Mouse (Mus musculus) neural tube, embryonic 15.5 days (tissue): ENCODE measurements around the gene Mphosph9. TPM values are rescaled to one million over a fixed set of nuclear protein-coding genes. Genes with fewer than 3 reads are reported as not detected.

Experiments
- ATAC-seq: fragments of 200-750 bp; cut with Nextera tagmentation; 2 replicates; pipeline ENCODE4 v1.8.0; 2017; ENCODE audit warnings: mild to moderate bottlenecking, moderate TSS enrichment, moderate library complexity; ENCODE audit not compliant: low FRiP score
- H3K27ac ChIP-seq: fragments of 300-500 bp; sonication (generic); replicated peaks from 2 replicates; pipeline ENCODE4 v1.5.1; 2015; ENCODE audit warnings: mild to moderate bottlenecking, inconsistent platforms
- H3K27me3 ChIP-seq: fragments of 300-500 bp; sonication (generic); replicated peaks from 2 replicates; pipeline ENCODE4 v1.6.1; 2015; ENCODE audit warnings: inconsistent platforms
- H3K36me3 ChIP-seq: fragments of 300-500 bp; sonication (generic); 2 replicates; pipeline ENCODE4 v1.6.1; 2015; ENCODE audit warnings: inconsistent platforms
- H3K4me1 ChIP-seq: fragments of 300-500 bp; sonication (generic); 2 replicates; pipeline ENCODE4 v1.6.1; 2015; ENCODE audit warnings: inconsistent platforms
- H3K4me2 ChIP-seq: fragments of 300-500 bp; sonication (generic); 2 replicates; pipeline ENCODE4 v1.6.1; 2015; ENCODE audit warnings: inconsistent platforms, mild to moderate bottlenecking, moderate library complexity
- H3K4me3 ChIP-seq: fragments of 300-500 bp; sonication (generic); replicated peaks from 2 replicates; pipeline ENCODE4 v1.5.1; 2015; ENCODE audit warnings: mild to moderate bottlenecking, inconsistent platforms
- H3K9ac ChIP-seq: fragments of 300-500 bp; sonication (generic); replicated peaks from 2 replicates; pipeline ENCODE4 v1.6.1; 2015; ENCODE audit warnings: mild to moderate bottlenecking, inconsistent platforms
- H3K9me3 ChIP-seq: fragments of 300-500 bp; sonication (generic); replicated peaks from 2 replicates; pipeline ENCODE4 v1.6.1; 2016; ENCODE audit warnings: inconsistent platforms
- WGBS: fragments of 180-500 bp; shearing (Covaris S2); methylation state at CpG from one replicate; pipeline ENCODE4 v1.1.7; 2015; ENCODE audit warnings: mixed read lengths; 5-methylcytosine and 5-hydroxymethylcytosine counted together
- polyA plus RNA-seq: library from polyadenylated mRNA; unstranded; fragments of >200 nt; fragmentation: Nextera tagmentation; extraction: Ambion mirVana; gene quantifications from 2 replicates; pipeline ENCODE4 v1.2.1, GENCODE M21; 2015

Mphosph9 gene
- polyA plus RNA-seq, 1 experiment from 2014 or later: 10.7 TPM

DNA sequence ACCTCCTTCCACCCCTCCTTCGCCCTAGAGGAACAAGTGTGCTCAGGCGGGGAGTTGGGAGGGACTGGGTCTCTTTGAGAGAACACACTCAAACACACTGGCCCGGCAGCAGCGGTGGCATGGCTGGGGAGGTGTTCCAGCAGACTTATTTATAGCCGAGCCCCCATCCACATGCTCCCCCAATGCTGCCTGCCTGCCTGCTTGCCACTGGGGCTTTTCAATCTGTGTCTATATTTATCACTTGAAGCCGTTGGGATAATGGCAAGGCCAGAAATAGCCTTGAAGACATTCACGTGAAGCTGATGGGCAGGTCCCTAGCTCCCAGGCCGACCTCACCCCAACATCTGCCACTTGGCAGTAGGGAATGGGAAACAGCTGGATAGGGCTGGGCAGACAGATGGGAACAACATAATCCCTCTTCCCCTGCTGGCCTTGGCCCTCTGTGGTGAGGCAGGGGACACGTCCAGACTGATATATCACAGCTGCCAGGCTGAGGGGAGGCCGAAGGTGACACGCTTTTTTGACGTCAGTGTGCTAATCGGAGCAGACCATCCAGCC, 121.2 kb downstream of the Mphosph9 start:
- H3K36me3 ChIP-seq: no peaks in the 10 kb centered on the region
- H3K9ac ChIP-seq: no peak overlapping the region
- H3K4me1 ChIP-seq: peaks cover 49% of the 10 kb centered on the region
- no peak for ATAC-seq
- H3K4me3 ChIP-seq: no peak overlapping the region
- H3K27me3 ChIP-seq: no peaks in the 10 kb centered on the region
- no peak overlapping the region for H3K4me2 ChIP-seq
- WGBS: 43% methylated on average over 13 of the region's 13 CpGs
- no peaks in the 10 kb centered on the region for H3K9me3 ChIP-seq
- H3K27ac ChIP-seq: peak overlapping the region; percentile 4; the same call in 1 of the 2 replicates

DNA sequence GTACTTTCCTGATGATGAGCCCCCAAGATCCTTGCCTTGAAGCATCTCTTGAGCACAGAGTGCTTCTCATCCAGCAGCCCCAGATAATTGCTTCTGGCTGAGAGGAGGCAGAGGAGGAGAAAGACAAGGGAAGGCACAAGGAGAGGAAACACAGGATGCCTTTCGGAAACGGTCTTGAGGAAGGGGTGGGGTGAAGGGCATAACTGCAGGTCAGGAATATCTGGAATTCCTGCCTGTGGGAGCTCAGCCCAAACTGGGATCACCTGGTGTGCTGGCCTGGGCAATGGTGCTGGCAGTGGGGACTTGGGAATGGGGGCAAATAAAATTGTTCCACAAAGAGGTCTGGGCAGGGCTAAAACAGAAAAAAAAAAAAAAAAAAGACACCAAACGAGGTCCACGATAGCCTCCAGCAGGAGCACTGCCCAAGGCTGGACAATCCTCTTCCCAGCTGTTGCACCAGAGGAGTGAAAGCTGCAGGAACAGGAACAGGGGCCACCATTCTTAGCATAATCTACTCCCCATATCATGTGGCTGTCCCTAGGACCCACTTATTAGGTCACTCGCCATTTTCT, 121.9 kb downstream of the Mphosph9 start:
- no peaks in the 10 kb centered on the region for H3K9me3 ChIP-seq
- H3K9ac ChIP-seq: no peak overlapping the region
- H3K36me3 ChIP-seq: no peaks in the 10 kb centered on the region
- ATAC-seq: no peak
- WGBS: 51% methylated on average over 5 of the region's 5 CpGs
- no peak overlapping the region; the same call in 1 of the 2 replicates for H3K27ac ChIP-seq
- H3K4me1 ChIP-seq: peaks cover 45% of the 10 kb centered on the region
- no peak overlapping the region for H3K4me3 ChIP-seq
- no peak overlapping the region for H3K4me2 ChIP-seq
- no peaks in the 10 kb centered on the region for H3K27me3 ChIP-seq

DNA sequence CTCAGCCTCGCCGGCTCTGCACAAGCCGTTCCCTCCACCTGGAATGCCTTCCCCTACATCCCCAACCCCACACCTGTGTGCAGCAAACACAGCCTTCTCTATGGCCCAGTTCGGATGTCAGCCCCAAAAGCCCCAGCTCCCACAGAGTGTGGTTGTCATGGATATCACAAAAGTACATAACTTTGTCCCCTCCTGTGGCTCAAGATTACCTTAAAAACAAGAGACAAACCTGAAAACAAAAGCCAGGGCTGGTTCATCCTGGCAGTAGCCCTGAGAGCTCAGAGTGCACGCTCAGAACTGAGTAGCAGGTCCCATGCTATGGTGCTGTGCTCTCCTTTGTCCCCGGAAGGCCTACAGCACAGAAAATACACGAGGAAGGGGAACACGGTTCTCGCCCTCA, 122.6 kb downstream of the Mphosph9 start:
- Histone ChIP-seq H3K4me2 (no peak overlapping the region), H3K9me3 (no peaks in the 10 kb centered on the region), H3K27ac (no peak overlapping the region), H3K4me3 (no peak overlapping the region), H3K36me3 (no peaks in the 10 kb centered on the region), H3K27me3 (no peaks in the 10 kb centered on the region), H3K4me1 (peaks cover 45% of the 10 kb centered on the region), H3K9ac (no peak overlapping the region)
- 77% methylated on average over 9 of the region's 9 CpGs for WGBS
- ATAC-seq: no peak

DNA sequence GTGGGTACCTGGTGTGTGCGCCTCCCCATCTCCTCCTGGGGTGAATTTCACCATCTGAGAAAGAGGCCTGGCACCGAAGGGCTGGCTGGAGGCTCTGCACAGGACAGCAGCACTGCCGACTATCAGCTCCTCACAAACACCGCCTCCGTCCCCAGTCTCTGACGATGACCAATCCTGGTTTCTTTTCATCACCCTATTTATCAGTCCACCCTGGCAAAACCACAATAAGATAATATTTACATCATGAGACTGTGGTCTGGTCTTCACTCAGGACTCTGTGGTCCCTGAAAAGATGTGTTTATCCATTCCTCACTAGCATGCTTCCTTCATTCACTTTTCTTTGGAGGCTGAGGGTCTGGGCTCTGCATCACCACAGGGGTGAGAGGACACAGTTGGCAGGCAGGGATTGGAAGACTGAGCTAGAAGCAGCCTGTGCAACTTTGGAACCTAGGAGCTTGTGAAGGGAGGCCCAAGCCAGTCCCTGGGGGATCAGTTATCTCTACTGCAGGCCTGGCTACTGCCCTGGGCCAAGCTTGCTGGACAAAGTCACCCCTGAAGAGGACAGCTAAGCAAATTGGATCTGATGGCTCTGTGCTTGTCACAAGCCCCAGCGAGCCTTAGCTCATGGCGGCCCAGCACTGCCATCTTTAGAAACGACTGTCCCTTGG, 123.5 kb downstream of the Mphosph9 start:
- H3K27me3 ChIP-seq: no peaks in the 10 kb centered on the region
- no peak for ATAC-seq
- H3K4me1 ChIP-seq: peaks cover 37% of the 10 kb centered on the region
- H3K4me2 ChIP-seq: no peak overlapping the region
- WGBS: 91% methylated on average over 9 of the region's 9 CpGs
- H3K9me3 ChIP-seq: no peaks in the 10 kb centered on the region
- H3K9ac ChIP-seq: no peak overlapping the region
- no peaks in the 10 kb centered on the region for H3K36me3 ChIP-seq
- no peak overlapping the region for H3K4me3 ChIP-seq
- H3K27ac ChIP-seq: no peak overlapping the region

DNA sequence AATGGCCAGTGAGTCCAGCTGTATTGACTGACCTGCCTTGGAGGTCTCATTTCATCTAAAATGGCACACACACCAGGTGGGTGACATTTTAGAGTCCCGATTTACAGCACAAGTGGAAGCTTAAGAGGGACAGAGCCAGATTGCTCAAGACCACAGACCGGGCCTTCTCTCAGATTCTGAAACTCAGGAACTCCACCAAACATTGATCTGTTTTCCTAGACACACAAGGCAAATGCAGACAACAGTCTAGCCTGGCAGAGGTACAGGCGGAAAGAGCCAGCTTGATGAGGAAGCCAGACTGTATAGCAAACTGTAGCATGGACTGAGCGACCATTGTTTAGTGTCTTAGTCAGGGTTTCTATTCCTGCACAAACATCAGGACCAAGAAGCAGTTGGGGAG, 124.5 kb downstream of the Mphosph9 start:
- Histone ChIP-seq H3K27ac (no peak overlapping the region), H3K36me3 (no peaks in the 10 kb centered on the region), H3K27me3 (no peaks in the 10 kb centered on the region), H3K9ac (no peak overlapping the region), H3K4me3 (no peak overlapping the region), H3K9me3 (no peaks in the 10 kb centered on the region), H3K4me2 (no peak overlapping the region), H3K4me1 (peaks cover 34% of the 10 kb centered on the region)
- ATAC-seq: no peak
- WGBS: 91% methylated on average over 4 of the region's 4 CpGs

DNA sequence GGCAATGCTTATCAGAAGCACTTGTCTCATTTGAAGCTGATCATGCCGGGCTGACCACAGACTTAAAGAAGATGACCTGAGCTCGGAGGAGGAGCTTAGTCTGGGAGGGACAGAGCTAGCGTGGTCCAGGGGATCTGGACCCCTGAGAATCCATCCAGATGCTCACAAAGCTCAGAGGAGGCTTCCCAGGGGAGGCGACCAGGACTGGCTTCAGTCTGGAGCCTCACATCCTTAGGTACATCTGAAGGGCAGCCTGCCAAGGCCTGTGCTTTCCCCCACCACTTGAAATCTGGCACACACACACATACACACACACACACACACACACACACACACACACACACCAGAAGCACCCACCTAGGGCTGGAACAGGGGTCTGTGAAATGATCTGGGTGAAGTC, 125.7 kb downstream of the Mphosph9 start:
- H3K9ac ChIP-seq: no peak overlapping the region
- H3K4me3 ChIP-seq: no peak overlapping the region
- no peak overlapping the region for H3K27ac ChIP-seq
- H3K9me3 ChIP-seq: no peaks in the 10 kb centered on the region
- H3K4me1 ChIP-seq: peaks cover 24% of the 10 kb centered on the region
- 78% methylated on average over 4 of the region's 4 CpGs for WGBS
- no peak for ATAC-seq
- H3K4me2 ChIP-seq: no peak overlapping the region
- no peaks in the 10 kb centered on the region for H3K36me3 ChIP-seq
- H3K27me3 ChIP-seq: no peaks in the 10 kb centered on the region

DNA sequence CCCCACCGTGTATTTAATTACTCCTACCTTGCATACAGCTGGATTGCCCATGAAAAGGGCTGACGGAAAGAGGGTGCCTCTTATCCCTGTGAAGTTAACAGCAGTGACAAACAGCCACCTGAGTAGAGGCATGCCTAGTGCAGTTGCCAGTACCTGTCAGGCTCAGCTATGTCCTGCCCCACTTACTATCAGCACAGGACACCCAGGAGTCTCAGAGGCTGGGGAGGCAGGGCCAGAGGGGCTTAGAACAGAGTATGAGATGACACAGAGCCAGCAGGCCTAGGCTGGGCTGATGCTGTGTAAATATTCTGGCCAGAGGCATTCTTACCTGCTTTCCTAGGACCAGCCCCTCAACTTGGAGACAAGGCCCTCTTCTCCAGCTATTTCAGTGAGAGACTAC, 126.2 kb downstream of the Mphosph9 start:
- no peak overlapping the region for H3K4me2 ChIP-seq
- no peaks in the 10 kb centered on the region for H3K27me3 ChIP-seq
- no peaks in the 10 kb centered on the region for H3K36me3 ChIP-seq
- H3K27ac ChIP-seq: no peak overlapping the region
- peaks cover 19% of the 10 kb centered on the region for H3K4me1 ChIP-seq
- H3K9me3 ChIP-seq: no peaks in the 10 kb centered on the region
- H3K9ac ChIP-seq: no peak overlapping the region
- no peak overlapping the region for H3K4me3 ChIP-seq
- 79% methylated on average over 2 of the region's 2 CpGs for WGBS
- ATAC-seq: no peak

Other genes with a start within 250 kb of the Mphosph9 start
- gene Abcb9, start 232.2 kb downstream of the Mphosph9 start, polyA plus RNA-seq: 22.1 and 23.2 TPM in 2 replicates
- 39.5 and 43.7 TPM in 2 replicates for gene Ogfod2, start 215.7 kb downstream of the Mphosph9 start, polyA plus RNA-seq
- gene Arl6ip4, start 211.9 kb downstream of the Mphosph9 start, polyA plus RNA-seq: 87.7 and 89.1 TPM in 2 replicates
- 8.9 and 9.4 TPM in 2 replicates for gene Pitpnm2, start 78.2 kb downstream of the Mphosph9 start, polyA plus RNA-seq
- 13.4 and 14.4 TPM in 2 replicates for gene 2810006K23Rik, start 117 bp upstream of the Mphosph9 start, polyA plus RNA-seq
- 49.7 and 89.0 TPM in 2 replicates for gene Cdk2ap1, start 35.1 kb upstream of the Mphosph9 start, polyA plus RNA-seq
- 85.9 and 87.2 TPM in 2 replicates for gene Sbno1, start 98.0 kb upstream of the Mphosph9 start, polyA plus RNA-seq
- gene Kmt5a, start 112.0 kb upstream of the Mphosph9 start, polyA plus RNA-seq: 29.3 and 30.8 TPM in 2 replicates
- gene Rilpl2, start 150.4 kb upstream of the Mphosph9 start, polyA plus RNA-seq: 27.5 and 32.0 TPM in 2 replicates
- 20.7 and 22.2 TPM in 2 replicates for gene Snrnp35, start 155.2 kb upstream of the Mphosph9 start, polyA plus RNA-seq
- gene Rilpl1, start 203.4 kb upstream of the Mphosph9 start, polyA plus RNA-seq: 14.3 and 14.6 TPM in 2 replicates
- 336 and 384 TPM in 2 replicates for gene Tmed2, start 212.7 kb upstream of the Mphosph9 start, polyA plus RNA-seq
- gene Ddx55, start 224.9 kb upstream of the Mphosph9 start, polyA plus RNA-seq: 24.9 and 28.1 TPM in 2 replicates